Mouse (Mus musculus) forelimb bud, embryonic 11.5 days (tissue): ENCODE data around the gene Olfr27.

Experiments
- DNase-seq: peaks from one replicate; pipeline ENCODE4 v3.0.0-alpha.2; 2012; ENCODE audit warnings: low read depth, low spot score

Olfr27 gene

GRCm38 (mm10) chr9:39127831-39128230, at the start of gene Olfr27:
Gene Olfr27 (plus strand): TSS chr9:39128131.
- no peak for DNase-seq

GRCm38 (mm10) chr9:39078787-39079186, 49.1 kb upstream of the Olfr27 start, which contains the start of gene Olfr938:
Gene Olfr938 (minus strand): TSS chr9:39078887.
- no peak for DNase-seq

DNA sequence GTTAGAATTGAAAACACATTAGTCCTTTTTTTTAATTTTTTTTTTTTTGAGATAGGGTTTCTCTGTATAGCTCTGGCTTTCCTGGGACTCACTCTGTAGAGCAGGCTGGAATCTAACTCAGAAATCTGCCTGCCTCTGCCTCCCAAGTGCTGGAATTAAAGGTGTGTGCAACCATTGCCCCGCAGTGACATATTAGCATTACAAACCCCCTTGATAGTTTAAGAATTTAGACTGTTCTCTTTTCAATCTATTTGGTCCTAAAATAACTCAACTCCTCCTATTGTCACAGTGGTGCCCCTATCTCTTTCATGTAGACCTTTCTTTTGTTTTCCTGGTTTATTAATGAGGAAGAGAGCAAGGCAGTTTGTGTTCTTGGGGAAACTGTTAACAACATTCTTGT, 605 bp upstream of the Olfr27 start:
- no peak for DNase-seq

- no peak for DNase-seq
These were observed 24.5 kb downstream of the Olfr27 start for GRCm38 (mm10) chr9:39152401-39152800.

DNA sequence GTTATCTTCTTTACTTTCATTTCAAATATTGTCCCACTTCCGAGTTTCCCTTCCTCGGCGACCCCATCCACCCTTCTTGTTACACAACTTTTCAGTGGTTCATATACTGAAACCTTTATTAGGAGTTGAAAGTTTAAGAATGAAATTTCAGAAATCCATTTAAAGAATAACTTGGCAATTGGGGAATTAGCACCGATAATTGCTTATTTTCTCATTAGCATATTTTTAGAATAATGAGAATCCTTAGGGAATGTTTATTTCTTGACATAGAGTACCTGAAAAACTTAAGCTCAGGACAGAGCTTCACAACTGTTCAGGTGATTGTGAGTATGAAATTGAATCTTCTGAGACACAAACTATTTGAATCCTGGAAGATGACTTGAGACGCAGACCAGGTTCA, 38.1 kb downstream of the Olfr27 start, which contains the start of gene Olfr943:
TSS of gene Olfr943 (plus strand) at position 301 of the 400 bp plus-strand sequence.
- DNase-seq, result no peak
